Mouse (Mus musculus) cerebellum, postnatal 25 days (tissue): ENCODE results near the gene Lin7c.

Experiments
- DNase-seq, 2 experiments: peaks; one replicate each; pipeline ENCODE4 v3.0.0; 2021; ENCODE audit warnings: mixed read lengths in 2 of 2

Lin7c gene

GRCm38 (mm10) chr2:109917496-109918413, 27.1 kb downstream of the Lin7c start, which contains the start of gene Lgr4:
Lgr4 (plus strand) TSS chr2:109917647.
- peak; percentile 95 to 96 for DNase-seq

- peak; percentile 50 to 56 for DNase-seq
Measured at GRCm38 (mm10) chr2:109918592-109919262, 28.1 kb downstream of the Lin7c start.

GRCm38 (mm10) chr2:109920471-109920870, 29.8 kb downstream of the Lin7c start:
- no peak for DNase-seq

GRCm38 (mm10) chr2:109921298-109922035, 30.8 kb downstream of the Lin7c start:
- no peak for DNase-seq

- no peak for DNase-seq
Measured at GRCm38 (mm10) chr2:109922306-109922705, 31.7 kb downstream of the Lin7c start.

- no peak for DNase-seq
Measured at GRCm38 (mm10) chr2:109923031-109923430, 32.4 kb downstream of the Lin7c start.

- DNase-seq = no peak
Measured at GRCm38 (mm10) chr2:109923945-109924344, 33.3 kb downstream of the Lin7c start.

- DNase-seq = no peak
Measured at GRCm38 (mm10) chr2:109926984-109927383, 36.3 kb downstream of the Lin7c start.

- DNase-seq = no peak
Measured at GRCm38 (mm10) chr2:109927446-109927845, 36.8 kb downstream of the Lin7c start.

- peak; percentile 75 to 78 for DNase-seq
Measured at GRCm38 (mm10) chr2:109927876-109928275, 37.2 kb downstream of the Lin7c start.

- DNase-seq = peak; percentile 54 to 57
Measured at GRCm38 (mm10) chr2:109928791-109929190, 38.1 kb downstream of the Lin7c start.

GRCm38 (mm10) chr2:109929256-109929655, 38.6 kb downstream of the Lin7c start:
- peak in 1 of 2 experiments; percentile 48 for DNase-seq

- DNase-seq = no peak
Measured at GRCm38 (mm10) chr2:109930366-109930765, 39.7 kb downstream of the Lin7c start.

GRCm38 (mm10) chr2:109930771-109931170, 40.1 kb downstream of the Lin7c start:
- no peak for DNase-seq

- no peak for DNase-seq
Measured at GRCm38 (mm10) chr2:109931978-109932780, 41.5 kb downstream of the Lin7c start.

- no peak for DNase-seq
Measured at GRCm38 (mm10) chr2:109933151-109933550, 42.5 kb downstream of the Lin7c start.

GRCm38 (mm10) chr2:109934086-109934485, 43.4 kb downstream of the Lin7c start:
- DNase-seq = no peak

GRCm38 (mm10) chr2:109935194-109935593, 44.5 kb downstream of the Lin7c start:
- no peak for DNase-seq

- DNase-seq = no peak
Measured at GRCm38 (mm10) chr2:109935754-109936409, 45.2 kb downstream of the Lin7c start.

GRCm38 (mm10) chr2:109936410-109936755, 45.7 kb downstream of the Lin7c start:
- no peak for DNase-seq

- no peak for DNase-seq
Measured at GRCm38 (mm10) chr2:109941973-109942444, 51.4 kb downstream of the Lin7c start.
